Mouse (Mus musculus) cerebellum, adult 2 months (tissue): ENCODE measurements at regions not wholly inside any gene's neighbourhood (a gene's known extent, or its start where the extent isn't known, plus 50 kb on each side); places are given as distances from the start of the nearest gene placed in this dataset.

ENCODE experiments used
- CTCF ChIP-seq: fragments of 200-500 bp; IDR thresholded peaks from 2 replicates; pipeline ENCODE4 v1.5.1; 2011; ENCODE audit warnings: low read depth, mild to moderate bottlenecking, control low read depth, low read length, moderate library complexity, borderline replicate concordance; ENCODE audit not compliant: insufficient read depth
- POLR2A ChIP-seq: fragments of 200-500 bp; IDR thresholded peaks from 2 replicates; pipeline ENCODE4 v1.6.1; 2011; ENCODE audit warnings: low read length, control low read depth, borderline replicate concordance; ENCODE audit not compliant: insufficient read depth

- no peak for TF ChIP-seq POLR2A
- TF ChIP-seq CTCF, result no peak
Measured at GRCm38 (mm10) chr3:101162536-101163159, 52.6 kb upstream of the Ptgfrn start.
